Mouse (Mus musculus) telencephalon, adult 2 months (tissue): ENCODE data around the gene Rgma.

Experiments used
- DNase-seq: peaks from one replicate; pipeline ENCODE4 v3.0.0-alpha.2; 2011; ENCODE audit warnings: low read depth, low spot score

Gene Rgma

GRCm38 (mm10) chr7:73433637-73434335 lies 58.5 kb downstream of the Rgma start:
- no peak for DNase-seq

GRCm38 (mm10) chr7:73434336-73434677 lies 59.0 kb downstream of the Rgma start:
- DNase-seq, result no peak

- DNase-seq, result no peak
Observed at GRCm38 (mm10) chr7:73435685-73436084, 60.4 kb downstream of the Rgma start.

GRCm38 (mm10) chr7:73441802-73442201 lies 66.5 kb downstream of the Rgma start:
- DNase-seq, result no peak

GRCm38 (mm10) chr7:73442246-73442645 lies 66.9 kb downstream of the Rgma start:
- DNase-seq, result no peak

- no peak for DNase-seq
Observed at GRCm38 (mm10) chr7:73451594-73451993, 76.3 kb downstream of the Rgma start.

- DNase-seq, result no peak
Observed at GRCm38 (mm10) chr7:73452187-73452808, 77.0 kb downstream of the Rgma start.

GRCm38 (mm10) chr7:73454113-73454512 lies 78.8 kb downstream of the Rgma start:
- no peak for DNase-seq

- DNase-seq, result no peak
Observed at GRCm38 (mm10) chr7:73463546-73463945, 88.2 kb downstream of the Rgma start.

- no peak for DNase-seq
Observed at GRCm38 (mm10) chr7:73467741-73468140, 92.4 kb downstream of the Rgma start.
